Mouse (Mus musculus) liver, postnatal 0 days (tissue): Measurements from ENCODE around the gene Fam69a. TPM values are rescaled to one million over a fixed set of nuclear protein-coding genes. Genes with fewer than 3 reads are reported as not detected.

Experiments used
- ATAC-seq: fragments of 200-750 bp; cut with Nextera tagmentation; 2 replicates; pipeline ENCODE4 v1.8.0; 2017; ENCODE audit warnings: mild to moderate bottlenecking, moderate library complexity
- DNase-seq: peaks from one replicate; pipeline ENCODE4 v3.0.0-alpha.2; 2016
- H3K27ac ChIP-seq: fragments of 300-500 bp; sonication (generic); 2 replicates; pipeline ENCODE4 v1.5.1; 2014; ENCODE audit warnings: antibody characterized with exemption, moderate library complexity, mild to moderate bottlenecking, low read depth
- H3K27me3 ChIP-seq: fragments of 300-500 bp; sonication (generic); 2 replicates; pipeline ENCODE4 v1.6.1; 2014; ENCODE audit warnings: low read length, control low read depth, mixed read lengths; ENCODE audit not compliant: insufficient read depth
- H3K36me3 ChIP-seq: fragments of 300-500 bp; sonication (generic); replicated peaks from 2 replicates; pipeline ENCODE4 v1.6.1; 2014; ENCODE audit warnings: mild to moderate bottlenecking, control low read depth, low read length, moderate library complexity, mixed read lengths; ENCODE audit not compliant: insufficient read depth
- H3K4me1 ChIP-seq: fragments of 300-500 bp; sonication (generic); 2 replicates; pipeline ENCODE4 v1.6.1; 2014; ENCODE audit warnings: antibody characterized with exemption, mild to moderate bottlenecking, control low read depth; ENCODE audit not compliant: insufficient read depth
- H3K4me2 ChIP-seq: fragments of 300-500 bp; sonication (generic); 2 replicates; pipeline ENCODE4 v1.6.1; 2014; ENCODE audit warnings: low read depth, mild to moderate bottlenecking, low read length, moderate library complexity, mixed read lengths
- H3K4me3 ChIP-seq: fragments of 300-500 bp; sonication (generic); 2 replicates; pipeline ENCODE4 v1.5.1; 2014; ENCODE audit warnings: low read depth, low read length
- H3K9ac ChIP-seq: fragments of 300-500 bp; sonication (generic); replicated peaks from 2 replicates; pipeline ENCODE4 v1.6.1; 2014; ENCODE audit warnings: mild to moderate bottlenecking, moderate library complexity
- H3K9me3 ChIP-seq: fragments of 300-500 bp; sonication (generic); 2 replicates; pipeline ENCODE4 v1.6.1; 2016; ENCODE audit warnings: mild to moderate bottlenecking, control low read depth, low read length, mixed read lengths
- CTCF ChIP-seq: sonication (generic); IDR thresholded peaks from 2 replicates; pipeline ENCODE4 v1.5.1; 2016; ENCODE audit warnings: antibody characterized with exemption, low read depth
- EP300 ChIP-seq: IDR thresholded peaks from 2 replicates; pipeline ENCODE4 v1.6.1; 2016; ENCODE audit warnings: antibody characterized with exemption, low read depth, mild to moderate bottlenecking
- WGBS: fragments of 180-500 bp; shearing (Covaris S2); extraction: QIAGEN DNeasy Blood & Tissue Kit; methylation state at CpG from one replicate; pipeline ENCODE4 v1.1.7; 2014; ENCODE audit not compliant: insufficient replicate concordance; 5-methylcytosine and 5-hydroxymethylcytosine counted together
- polyA plus RNA-seq: library from polyadenylated mRNA; unstranded; fragments of >200 nt; fragmentation: Nextera tagmentation; extraction: Ambion mirVana; gene quantifications from 2 replicates; pipeline ENCODE4 v1.2.1, GENCODE M21; 2015

Fam69a gene
- polyA plus RNA-seq, 1 experiment from 2014 or later = 8.3 TPM

DNA sequence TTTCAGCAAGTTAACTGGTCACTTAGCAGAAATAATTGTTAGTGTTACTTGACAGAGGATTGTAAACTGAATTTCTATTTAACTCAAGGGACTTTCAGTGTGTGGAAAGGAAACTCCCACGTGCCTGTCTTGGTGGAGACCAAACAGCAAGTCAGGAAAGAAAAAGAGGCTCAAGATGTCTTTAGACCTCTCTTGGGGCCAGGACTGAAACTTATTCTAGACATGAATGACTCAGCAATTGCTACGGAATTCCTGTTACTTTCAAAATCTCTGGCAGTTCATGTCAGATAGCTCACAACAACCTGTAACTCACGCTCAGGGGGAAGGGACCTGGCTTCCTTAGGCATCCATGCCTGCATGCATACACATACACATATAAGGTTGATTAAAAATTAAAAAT lies 20.7 kb downstream of the Fam69a start:
- no peak for DNase-seq
- WGBS = 20% methylated on average over 3 of the region's 3 CpGs
- no peaks in the 10 kb centered on the region for H3K36me3 ChIP-seq
- H3K9ac ChIP-seq = 0 out of 2 replicates have a peak overlapping the region, but pooled peaks have one; percentile 1
- H3K27me3 ChIP-seq = no peaks in the 10 kb centered on the region
- peak overlapping the region; percentile 67; the same call in 1 of the 2 replicates for H3K27ac ChIP-seq
- H3K4me1 ChIP-seq = peaks cover 41% of the 10 kb centered on the region
- ATAC-seq = no peak
- TF ChIP-seq CTCF (no peak), EP300 (no peak)
- H3K4me3 ChIP-seq = no peak overlapping the region
- H3K9me3 ChIP-seq = no peaks in the 10 kb centered on the region
- peak overlapping the region; percentile 38 for H3K4me2 ChIP-seq

DNA sequence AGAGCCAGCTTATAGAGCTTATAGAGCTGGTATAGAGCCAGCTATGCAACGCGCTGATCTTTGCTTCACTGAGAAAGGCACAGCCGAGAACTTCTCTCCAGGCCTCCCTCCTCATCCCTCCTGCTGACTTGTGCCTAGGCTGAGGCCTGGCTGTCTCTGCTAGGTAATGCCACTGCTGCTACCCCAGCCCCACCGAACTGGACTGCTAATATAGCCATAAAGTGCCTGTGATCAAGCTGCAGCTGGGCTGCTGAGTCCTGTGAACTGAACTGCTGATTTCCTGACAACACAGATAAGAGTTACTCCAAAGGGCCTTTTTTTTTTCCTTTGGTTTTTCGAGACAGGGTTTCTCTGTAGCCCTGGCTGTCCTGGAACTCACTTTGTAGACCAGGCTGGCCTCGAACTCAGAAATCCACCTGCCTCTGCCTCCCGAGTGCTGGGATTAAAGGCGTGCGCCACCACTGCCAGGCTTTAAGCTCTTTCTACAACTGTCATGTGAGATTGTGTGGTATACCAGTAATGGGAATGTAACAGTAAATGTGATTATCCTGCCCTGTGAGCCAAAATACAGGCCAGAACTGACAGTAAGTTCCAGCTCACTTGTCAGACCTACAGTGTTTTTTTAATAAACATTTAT lies 21.4 kb downstream of the Fam69a start:
- H3K27me3 ChIP-seq = no peaks in the 10 kb centered on the region
- TF ChIP-seq CTCF = no peak
- TF ChIP-seq EP300 = no peak
- DNase-seq = no peak
- H3K36me3 ChIP-seq = no peaks in the 10 kb centered on the region
- H3K9ac ChIP-seq = no peak overlapping the region
- H3K9me3 ChIP-seq = no peaks in the 10 kb centered on the region
- ATAC-seq = no peak
- H3K4me2 ChIP-seq = no peak overlapping the region
- H3K4me3 ChIP-seq = no peak overlapping the region
- 60% methylated on average over 9 of the region's 9 CpGs for WGBS
- H3K4me1 ChIP-seq = peaks cover 47% of the 10 kb centered on the region
- H3K27ac ChIP-seq = peak overlapping the region; percentile 67

DNA sequence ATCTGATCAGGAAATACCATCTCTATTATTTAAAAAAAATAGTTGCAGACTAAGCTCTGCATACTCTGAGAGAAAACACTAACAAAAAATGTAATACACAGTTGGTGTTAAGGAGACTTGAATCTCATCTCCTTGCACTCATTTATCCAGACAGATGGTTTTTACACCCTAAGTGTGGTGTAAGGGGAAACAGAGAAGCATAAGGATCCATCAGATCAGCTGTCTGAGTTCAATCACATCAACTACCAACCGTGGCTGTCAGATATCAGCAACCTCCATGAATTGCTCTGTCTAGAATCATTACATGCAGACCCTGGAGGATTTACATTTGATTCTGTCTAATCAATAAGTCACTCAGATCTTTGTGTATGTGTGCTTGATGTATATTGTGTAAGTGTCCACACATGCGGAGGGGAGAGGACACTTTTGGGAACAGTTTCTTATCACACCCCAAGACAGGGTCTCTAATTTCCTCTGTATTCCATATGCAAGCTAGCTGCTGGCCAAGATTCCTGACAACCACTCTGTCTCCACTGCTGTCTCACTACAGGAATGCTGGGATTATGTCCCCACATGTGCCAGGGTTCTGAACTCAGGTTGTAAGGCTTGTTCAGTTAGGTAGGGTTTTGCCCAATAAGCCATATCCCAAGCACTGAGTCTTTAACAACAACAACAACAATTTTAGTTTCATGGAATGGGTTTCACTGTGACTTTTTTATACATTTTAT lies 22.7 kb downstream of the Fam69a start:
- no peak for ATAC-seq
- no peak for TF ChIP-seq EP300
- no peak for TF ChIP-seq CTCF
- no peaks in the 10 kb centered on the region for H3K9me3 ChIP-seq
- WGBS = 46% methylated on average over 2 of the region's 2 CpGs
- DNase-seq = no peak
- H3K27ac ChIP-seq = no peak overlapping the region
- H3K4me2 ChIP-seq = no peak overlapping the region
- H3K36me3 ChIP-seq = no peaks in the 10 kb centered on the region
- no peak overlapping the region for H3K9ac ChIP-seq
- H3K4me1 ChIP-seq = peaks cover 58% of the 10 kb centered on the region
- no peak overlapping the region for H3K4me3 ChIP-seq
- H3K27me3 ChIP-seq = no peaks in the 10 kb centered on the region

DNA sequence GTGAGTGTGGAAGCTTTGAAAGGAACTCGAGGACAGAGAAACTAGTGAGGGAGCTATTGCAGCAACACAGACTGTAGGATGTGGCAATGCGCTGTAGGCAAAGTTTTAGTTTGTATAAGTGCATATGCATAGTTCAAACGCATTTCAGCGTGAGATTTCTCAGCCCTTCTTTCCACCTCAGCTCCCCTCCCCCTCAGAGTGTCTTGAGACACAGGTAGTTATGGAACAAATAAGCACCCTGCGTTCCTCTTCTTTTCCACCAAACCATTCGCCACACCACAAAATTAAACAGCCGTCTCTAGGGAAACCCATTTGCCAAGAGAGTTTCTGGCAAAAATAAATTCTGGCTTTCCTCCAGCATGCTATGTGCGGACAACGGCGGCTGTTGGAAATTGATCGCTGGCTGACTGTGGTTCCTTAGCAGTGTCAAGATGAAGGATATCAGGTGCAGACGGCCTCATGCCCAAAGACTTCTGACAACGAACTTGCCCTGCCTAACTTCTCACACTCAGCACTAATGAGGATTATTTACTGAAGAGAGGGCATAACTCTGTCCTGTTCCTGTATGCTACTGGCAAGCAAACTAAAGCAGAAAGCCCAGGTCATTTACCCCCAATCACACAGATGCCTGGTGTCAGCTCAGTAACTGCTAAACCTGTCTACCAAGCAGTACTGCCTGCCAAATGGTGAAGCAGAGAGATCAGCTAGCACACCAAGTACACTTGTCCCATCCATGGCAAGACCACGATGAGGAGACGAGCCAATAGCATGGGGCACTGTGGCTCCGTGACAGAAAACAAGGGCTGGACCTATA lies 25.2 kb downstream of the Fam69a start:
- TF ChIP-seq CTCF = no peak
- TF ChIP-seq EP300 = no peak
- H3K9me3 ChIP-seq = no peaks in the 10 kb centered on the region
- peak; percentile 30 for ATAC-seq
- peak overlapping the region; percentile 81 for H3K4me2 ChIP-seq
- H3K27ac ChIP-seq = peak overlapping the region; percentile 90
- peak; percentile 25 for DNase-seq
- H3K4me1 ChIP-seq = peaks cover 45% of the 10 kb centered on the region
- H3K36me3 ChIP-seq = no peaks in the 10 kb centered on the region
- peak overlapping the region; percentile 47 for H3K4me3 ChIP-seq
- no peaks in the 10 kb centered on the region for H3K27me3 ChIP-seq
- 37% methylated on average over 16 of the region's 16 CpGs for WGBS
- peak overlapping the region; percentile 59 for H3K9ac ChIP-seq

DNA sequence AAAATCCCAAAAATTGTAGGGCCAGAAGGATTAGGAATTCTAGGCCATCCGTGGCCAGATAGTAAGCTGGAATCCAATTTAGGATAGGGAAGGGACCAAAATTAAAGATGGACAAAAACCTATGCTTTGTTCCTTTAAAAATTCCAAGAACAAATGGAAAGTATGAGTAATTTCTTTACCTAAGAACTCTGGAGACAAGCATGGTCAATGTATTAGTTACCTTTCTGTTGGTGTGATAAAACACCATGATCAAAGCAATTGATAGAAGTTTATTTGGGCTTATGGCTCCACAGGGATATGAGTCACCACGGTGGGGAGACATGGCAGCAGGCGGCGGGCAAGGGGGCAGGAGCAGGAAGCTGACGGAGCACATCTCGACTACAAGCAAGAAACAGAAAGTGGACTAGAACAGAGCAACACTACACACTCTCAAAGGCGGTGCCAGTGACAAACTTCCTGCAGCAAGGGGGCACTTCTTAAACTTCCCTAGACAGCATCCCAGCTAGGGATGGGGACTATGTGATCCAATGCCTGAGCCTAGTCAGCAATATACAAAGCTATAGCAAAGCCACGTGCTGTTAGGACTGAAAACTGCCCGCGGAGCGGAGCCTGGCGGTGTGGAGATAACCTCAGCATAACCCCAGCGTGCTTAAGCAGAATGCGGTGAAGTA lies 26.2 kb downstream of the Fam69a start:
- peak overlapping the region; percentile 81 for H3K4me2 ChIP-seq
- 33% methylated on average over 14 of the region's 14 CpGs for WGBS
- H3K36me3 ChIP-seq = no peaks in the 10 kb centered on the region
- H3K27me3 ChIP-seq = no peaks in the 10 kb centered on the region
- H3K9ac ChIP-seq = peak overlapping the region; percentile 59
- peaks cover 37% of the 10 kb centered on the region for H3K4me1 ChIP-seq
- ATAC-seq (peak; percentile 87), DNase-seq (peak; percentile 59)
- H3K9me3 ChIP-seq = no peaks in the 10 kb centered on the region
- peak; percentile 40; the same call in 1 of the 2 replicates for TF ChIP-seq CTCF
- TF ChIP-seq EP300 = peak; percentile 78
- H3K4me3 ChIP-seq = peak overlapping the region; percentile 47
- peak overlapping the region; percentile 90 for H3K27ac ChIP-seq
